Mouse (Mus musculus) cortical plate, adult 2 months (tissue): Measurements from ENCODE around the gene Gfy.
"Not testable (repeated sequence)": the region's sequence is repeated elsewhere in the genome, so short reads cannot be mapped to it uniquely, and the experiment has no call there.

Experiments used
- CTCF ChIP-seq: fragments of 200-500 bp; IDR thresholded peaks from 2 replicates; pipeline ENCODE4 v1.5.1; 2011; ENCODE audit warnings: mild to moderate bottlenecking, control low read depth, low read length; ENCODE audit not compliant: insufficient read depth; ENCODE audit errors: extremely low read depth
- POLR2A ChIP-seq: fragments of 200-500 bp; IDR thresholded peaks from 2 replicates; pipeline ENCODE4 v1.6.1; 2011; ENCODE audit warnings: mild to moderate bottlenecking, low read length, control low read depth; ENCODE audit not compliant: insufficient read depth; ENCODE audit errors: extremely low read depth

GRCm38 (mm10) chr7:45173772-45174171 is 5.6 kb downstream of the Gfy start:
- peak; percentile 35 for TF ChIP-seq CTCF
- not testable (repeated sequence) for TF ChIP-seq POLR2A
